Mouse (Mus musculus): ENCODE measurements around the gene Il1a.

GRCm38 (mm10) chr2:129273823-129274222 is 35.9 kb downstream of the Il1a start:
- TF ChIP-seq TAL1 (IDR thresholded peaks at IDR 0.05; ENCODE audit: low read length) (no peak), GATA1 (IDR thresholded peaks at IDR 0.05; ENCODE audit: low read length) (no peak)

All from erythroblast, embryonic 14.5 days (primary cell).